Mouse (Mus musculus): ENCODE measurements at regions not wholly inside any gene's neighbourhood (a gene's known extent, or its start where the extent isn't known, plus 50 kb on each side); places are given as distances from the start of the nearest gene placed in this dataset.

DNA sequence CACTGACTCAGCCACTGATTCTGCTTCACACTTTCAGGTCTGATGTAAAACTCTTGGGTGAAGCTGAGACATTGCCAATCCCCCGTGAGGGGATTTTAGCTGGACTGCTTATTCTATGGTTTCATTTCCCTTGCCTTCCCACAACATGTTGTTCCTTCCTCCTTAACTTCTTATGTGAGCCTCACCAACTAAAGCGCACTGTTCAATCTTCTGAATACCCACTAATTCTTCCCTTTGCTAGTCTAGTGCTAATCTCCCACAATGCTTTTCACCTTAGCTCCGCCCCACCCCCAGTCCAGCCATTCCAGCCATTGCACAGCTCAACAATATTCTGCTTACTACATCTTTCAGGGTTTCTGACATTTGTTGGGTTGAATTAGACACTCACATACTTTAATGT, 196.7 kb downstream of the Hlx start:
- TF ChIP-seq CTCF (IDR thresholded peaks at IDR 0.05; ENCODE audit: low read depth), result no peak
- no peak for TF ChIP-seq EP300 (IDR thresholded peaks at IDR 0.05; ENCODE audit: low read depth)

All from liver, embryonic 14.5 days (tissue).